25 mouse cellular contexts compared by ENCODE assay signal in the genomic region with DNA sequence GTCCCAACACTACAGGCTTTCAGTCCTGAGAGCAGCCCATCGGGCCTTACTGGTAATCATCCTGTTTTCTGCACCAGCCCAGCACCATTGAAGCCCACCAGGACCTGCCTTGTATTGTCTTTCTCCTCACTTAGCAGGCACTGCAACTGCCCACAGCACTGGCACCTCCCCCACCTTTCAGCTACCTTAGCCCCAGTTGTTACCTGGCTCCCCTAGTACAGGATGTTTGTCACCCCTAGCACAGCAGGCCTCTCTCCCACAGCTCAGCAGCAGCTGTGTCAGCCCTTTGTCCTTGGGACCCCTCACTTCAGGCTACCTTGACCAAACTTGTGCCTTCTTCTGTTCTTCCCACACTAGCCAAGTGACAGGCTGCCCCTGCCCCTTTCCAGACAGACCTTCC. TPM values are rescaled to one million over a fixed set of nuclear protein-coding genes. Genes with fewer than 3 reads are reported as not detected.
"Had no signal": no experiment of that assay in that cellular context is flagged by ENCODE, and none has a peak within 500 bp of the region (broad histone marks: within the 10 kb centered on the region; RNA-seq: fewer than 3 reads in every experiment).

No protein-coding gene starts in this region.

- H3K9me3 ChIP-seq: heart, embryonic 12.5 days; hindbrain, embryonic 13.5 days; hindbrain, embryonic 15.5 days; kidney, embryonic 15.5 days; limb, embryonic 13.5 days; limb, embryonic 15.5 days; liver, embryonic 12.5 days had no signal

- ATAC-seq: hindbrain, postnatal 0 days; liver, embryonic 12.5 days had no signal

- H3K27ac ChIP-seq: hindbrain, embryonic 13.5 days; hindbrain, embryonic 15.5 days; hindbrain, postnatal 0 days; kidney, embryonic 15.5 days; kidney, postnatal 0 days; limb, embryonic 13.5 days; limb, embryonic 15.5 days; liver, embryonic 12.5 days; liver, embryonic 14.5 days had no signal

- H3K4me2 ChIP-seq: heart, embryonic 12.5 days; hindbrain, embryonic 13.5 days; hindbrain, embryonic 15.5 days; kidney, embryonic 15.5 days; limb, embryonic 13.5 days; limb, embryonic 15.5 days; liver, embryonic 12.5 days had no signal

- H3K36me3 ChIP-seq: heart, embryonic 12.5 days; hindbrain, embryonic 13.5 days; hindbrain, embryonic 15.5 days; kidney, embryonic 15.5 days; limb, embryonic 13.5 days; limb, embryonic 15.5 days; liver, embryonic 12.5 days had no signal

- DNase-seq: gastrocnemius, postnatal 14 days; gastrocnemius, postnatal 36 days; heart, adult 18-20 months; heart, postnatal 10 days; heart, postnatal 36 days; kidney, adult 11 months; kidney, adult 2 months; kidney, adult 9 months; kidney, postnatal 14 days; kidney, postnatal 36 days; layer of hippocampus, adult 9-11 months; layer of hippocampus, postnatal 36 days; left cerebral cortex, postnatal 4 days had no signal

- H3K27me3 ChIP-seq: heart, embryonic 12.5 days; hindbrain, embryonic 13.5 days; hindbrain, embryonic 15.5 days; kidney, embryonic 15.5 days; limb, embryonic 13.5 days; limb, embryonic 15.5 days; liver, embryonic 12.5 days had no signal

- H3K4me3 ChIP-seq: heart, embryonic 12.5 days; hindbrain, embryonic 13.5 days; hindbrain, embryonic 15.5 days; kidney, embryonic 15.5 days; limb, embryonic 13.5 days; limb, embryonic 15.5 days; liver, embryonic 12.5 days had no signal

- H3K4me1 ChIP-seq: heart, embryonic 12.5 days; hindbrain, embryonic 13.5 days; hindbrain, embryonic 15.5 days; limb, embryonic 15.5 days; liver, embryonic 12.5 days had no signal

- H3K9ac ChIP-seq: heart, embryonic 12.5 days; hindbrain, embryonic 13.5 days; hindbrain, embryonic 15.5 days; kidney, embryonic 15.5 days; limb, embryonic 13.5 days; limb, embryonic 15.5 days; liver, embryonic 12.5 days; liver, embryonic 14.5 days had no signal

RNA-seq across cellular contexts. Expression of a gene that starts 53.6 kb away (rescaled TPM):
- total RNA-seq: hematopoietic stem cell, adult 5-6 weeks; liver, adult 2 months had no signal
